Mouse (Mus musculus) megakaryocyte-erythroid progenitor cell, adult 5-6 weeks (primary cell): ENCODE data around the gene LTO1. TPM values are rescaled to one million over a fixed set of nuclear protein-coding genes. Genes with fewer than 3 reads are reported as not detected.

Source experiments
- total RNA-seq, 2 experiments: library from RNA; stranded (forward) in 1 of 2; stranded (reverse) in 1 of 2; fragments of 200-1000, 215-1000 nt in 1 of 2; fragments of >200 nt in 1 of 2; fragmentation: Nextera tagmentation in 1 of 2; gene quantifications; 2 replicates each; pipeline ENCODE4 v1.2.3; 2014 to 2017

LTO1 gene
- total RNA-seq, 2 experiments from 2014 or later: 27.1 to 40.2 TPM

Other genes with a start within 250 kb of the LTO1 start
- gene Ano1, start 163.1 kb upstream of the LTO1 start, total RNA-seq (2014; fragmentation: Nextera tagmentation): 1.4 TPM in 1 of 2 replicates, not detected in the other
- not detected in 2 replicates for gene Ano1, start 163.1 kb upstream of the LTO1 start, total RNA-seq (2017)
- 3.3 TPM in 1 of 2 replicates, not detected in the other for gene Fgf3, start 77.0 kb upstream of the LTO1 start, total RNA-seq (2014; fragmentation: Nextera tagmentation)
- gene Fgf3, start 77.0 kb upstream of the LTO1 start, total RNA-seq (2017): 0.52 and 1.8 TPM in 2 replicates
- gene Fgf4, start 67.7 kb upstream of the LTO1 start, total RNA-seq (2014; fragmentation: Nextera tagmentation): not detected in 2 replicates
- gene Fgf4, start 67.7 kb upstream of the LTO1 start, total RNA-seq (2017): not detected in 2 replicates
- not detected in 2 replicates for gene Fgf15, start 18.6 kb upstream of the LTO1 start, total RNA-seq (2014; fragmentation: Nextera tagmentation)
- gene Fgf15, start 18.6 kb upstream of the LTO1 start, total RNA-seq (2017): 0.52 and 0.88 TPM in 2 replicates
- gene Ccnd1, start 24.8 kb downstream of the LTO1 start, total RNA-seq (2014; fragmentation: Nextera tagmentation): 3.8 and 5.3 TPM in 2 replicates
- gene Ccnd1, start 24.8 kb downstream of the LTO1 start, total RNA-seq (2017): 5.9 and 6.7 TPM in 2 replicates